Mouse (Mus musculus) lung, postnatal 0 days (tissue): Measurements from ENCODE around the gene Lgr6.

ENCODE experiments used
- CTCF ChIP-seq: IDR thresholded peaks from 2 replicates; pipeline ENCODE4 v1.5.1; 2016; ENCODE audit warnings: antibody characterized with exemption, mild to moderate bottlenecking
- EP300 ChIP-seq: IDR thresholded peaks from 2 replicates; pipeline ENCODE4 v1.6.1; 2016; ENCODE audit warnings: antibody characterized with exemption, mild to moderate bottlenecking, control low read depth

GRCm38 (mm10) chr1:135142452-135142851, 37.4 kb upstream of the Lgr6 start:
- no peak for TF ChIP-seq CTCF
- TF ChIP-seq EP300: no peak
